Mouse (Mus musculus) layer of hippocampus, adult 8-10 months (tissue): ENCODE data around the gene Cblb. TPM values are rescaled to one million over a fixed set of nuclear protein-coding genes. Genes with fewer than 3 reads are reported as not detected.

Experiments used
- DNase-seq, 2 experiments: peaks; one replicate each; pipeline ENCODE4 v3.0.0; 2022; ENCODE audit warnings: low spot score in 2 of 2
- total RNA-seq, 4 experiments: library from RNA; stranded (reverse); gene quantifications; 2 replicates each; pipeline ENCODE4 v1.2.4; 2022

Cblb gene
- total RNA-seq, 4 experiments from 2014 or later = 24.8 to 34.7 (median 32.1) TPM

GRCm38 (mm10) chr16:52125896-52126295, 94.9 kb downstream of the Cblb start:
- DNase-seq = no peak

- DNase-seq = no peak
Measured at GRCm38 (mm10) chr16:52129357-52129905, 98.4 kb downstream of the Cblb start.

- no peak for DNase-seq
Measured at GRCm38 (mm10) chr16:52132808-52133490, 101.9 kb downstream of the Cblb start.

GRCm38 (mm10) chr16:52134631-52135227, 103.7 kb downstream of the Cblb start:
- peak; percentile 72 to 83 for DNase-seq

- DNase-seq = no peak
Measured at GRCm38 (mm10) chr16:52135689-52136390, 104.8 kb downstream of the Cblb start.

- no peak for DNase-seq
Measured at GRCm38 (mm10) chr16:52143101-52143500, 112.1 kb downstream of the Cblb start.

- DNase-seq = no peak
Measured at GRCm38 (mm10) chr16:52143818-52144217, 112.8 kb downstream of the Cblb start.

GRCm38 (mm10) chr16:52144792-52145191, 113.8 kb downstream of the Cblb start:
- no peak for DNase-seq

GRCm38 (mm10) chr16:52145552-52145951, 114.5 kb downstream of the Cblb start:
- DNase-seq = no peak

GRCm38 (mm10) chr16:52146976-52147696, 116.1 kb downstream of the Cblb start:
- DNase-seq = no peak

- DNase-seq = no peak
Measured at GRCm38 (mm10) chr16:52148041-52148440, 117.0 kb downstream of the Cblb start.

GRCm38 (mm10) chr16:52149135-52149769, 118.2 kb downstream of the Cblb start:
- no peak for DNase-seq

GRCm38 (mm10) chr16:52155030-52155696, 124.1 kb downstream of the Cblb start:
- DNase-seq = no peak

GRCm38 (mm10) chr16:52159958-52160504, 129.0 kb downstream of the Cblb start:
- no peak for DNase-seq

GRCm38 (mm10) chr16:52164246-52164645, 133.2 kb downstream of the Cblb start:
- DNase-seq = no peak

GRCm38 (mm10) chr16:52173253-52173652, 142.2 kb downstream of the Cblb start:
- no peak for DNase-seq

- DNase-seq = no peak
Measured at GRCm38 (mm10) chr16:52179839-52180238, 148.8 kb downstream of the Cblb start.

- no peak for DNase-seq
Measured at GRCm38 (mm10) chr16:52182057-52182456, 151.0 kb downstream of the Cblb start.

- DNase-seq = no peak
Measured at GRCm38 (mm10) chr16:52184350-52184749, 153.3 kb downstream of the Cblb start.

GRCm38 (mm10) chr16:52186731-52187130, 155.7 kb downstream of the Cblb start:
- no peak for DNase-seq
